Mouse (Mus musculus): Measurements from ENCODE around the gene Vmn1r179. TPM values are rescaled to one million over a fixed set of nuclear protein-coding genes. Genes with fewer than 3 reads are reported as not detected.
"Not testable (repeated sequence)": the region's sequence is repeated elsewhere in the genome, so short reads cannot be mapped to it uniquely, and the experiment has no call there.

Vmn1r179 gene
- not detected in 2 replicates for polyA plus RNA-seq (2012; ENCODE audit: insufficient read depth, insufficient read length, missing spikeins)

- Histone ChIP-seq H3K4me3 (ENCODE audit: insufficient read depth, low read depth, low read length) (no peak within 1 kb of the TSS), H3K27ac (replicated peaks; ENCODE audit: low read depth, low read length) (no peak within 1 kb of the TSS)
Measured at GRCm38 (mm10) chr7:23926678-23927077, at the start of gene Vmn1r179. TSS of gene Vmn1r179 (plus strand) at chr7:23926978.

DNA sequence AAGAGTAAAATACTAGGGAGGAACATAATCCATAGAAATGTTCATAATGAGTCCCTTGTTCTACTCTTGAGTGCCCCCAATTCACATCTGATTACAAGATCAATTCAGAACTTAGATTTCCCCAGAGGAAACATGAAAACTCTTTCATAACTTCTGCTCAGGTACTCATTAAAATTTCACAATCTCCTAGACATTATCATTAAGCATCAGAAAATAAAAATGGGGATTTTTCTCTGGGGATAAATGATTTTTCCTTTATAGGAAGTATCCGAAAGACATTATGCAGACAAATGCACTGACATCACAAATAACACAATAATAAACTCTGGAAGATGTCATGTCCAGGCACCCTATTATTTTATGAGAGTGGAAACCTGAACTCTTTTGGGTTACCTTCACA lies 35.1 kb upstream of the Vmn1r179 start, which contains the start of gene Vmn1r178:
TSS of gene Vmn1r178 (plus strand) at position 301 of the 400 bp plus-strand sequence.
- no peak within 1 kb of the TSS for H3K27ac ChIP-seq (replicated peaks; ENCODE audit: low read depth, low read length)
- no peaks in the 10 kb centered on the region for H3K4me1 ChIP-seq (ENCODE audit: control insufficient read depth, insufficient read depth, insufficient read length, low read length)
- no peak within 1 kb of the TSS for H3K4me3 ChIP-seq (ENCODE audit: insufficient read depth, low read depth, low read length)

More at GRCm38 (mm10) chr7:23926678-23927077, at the start of gene Vmn1r179:
- no peaks in the 10 kb centered on the region for H3K4me1 ChIP-seq (ENCODE audit: control insufficient read depth, insufficient read depth, insufficient read length, low read length)

- no peak within 1 kb of the TSS for H3K4me3 ChIP-seq (ENCODE audit: insufficient read depth, low read depth, low read length)
- H3K27ac ChIP-seq (replicated peaks; ENCODE audit: low read depth, low read length), result no peak within 1 kb of the TSS
- no peaks in the 10 kb centered on the region for H3K4me1 ChIP-seq (ENCODE audit: control insufficient read depth, insufficient read depth, insufficient read length, low read length)
Measured at GRCm38 (mm10) chr7:23950332-23950731, 23.6 kb downstream of the Vmn1r179 start, which contains the start of gene Vmn1r180. TSS of gene Vmn1r180 (plus strand) at chr7:23950632.

DNA sequence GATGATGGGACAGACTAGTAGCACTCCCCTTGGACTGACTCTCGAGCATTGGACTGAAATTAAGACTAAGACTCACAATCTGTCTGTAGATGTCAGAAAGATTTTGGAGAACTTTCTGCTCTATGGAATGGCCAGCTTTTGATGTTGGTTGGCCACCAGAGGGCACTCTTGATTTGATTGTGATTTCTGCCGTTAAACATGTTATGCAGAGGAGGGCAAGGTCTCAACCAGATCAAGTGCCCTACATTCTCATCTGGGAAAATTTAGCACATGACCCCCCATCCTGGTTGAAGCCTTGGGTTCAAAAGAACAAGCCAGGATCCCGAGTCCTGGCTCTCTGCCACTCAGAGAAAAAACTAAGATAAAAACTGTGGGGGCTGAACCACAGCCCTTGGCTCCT lies 41.3 kb downstream of the Vmn1r179 start:
- not testable (repeated sequence) for H3K4me1 ChIP-seq (ENCODE audit: control insufficient read depth, insufficient read depth, insufficient read length, low read length); H3K27ac ChIP-seq (replicated peaks; ENCODE audit: low read depth, low read length); H3K4me3 ChIP-seq (ENCODE audit: insufficient read depth, low read depth, low read length)

DNA sequence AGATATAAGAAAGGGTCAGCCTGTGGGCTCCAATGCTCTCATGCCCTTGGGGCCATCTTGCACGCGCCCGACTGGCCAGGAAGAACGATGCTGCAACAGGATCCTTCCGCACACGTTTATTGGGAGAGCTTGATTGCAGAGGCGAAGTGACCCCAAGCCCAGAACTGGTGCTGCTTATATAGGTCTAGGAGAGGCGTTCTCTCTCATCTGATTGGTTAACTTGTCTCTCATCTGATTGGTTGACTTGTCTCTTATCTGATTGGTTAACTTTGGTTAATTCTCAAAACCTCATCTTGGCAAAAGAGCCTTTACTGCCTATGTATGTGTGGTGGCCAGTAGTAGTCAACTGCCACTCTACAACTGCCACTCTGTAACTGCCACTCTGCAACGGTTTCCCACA lies 47.5 kb downstream of the Vmn1r179 start, which contains the start of gene Vmn1r181:
TSS of gene Vmn1r181 (plus strand) at position 301 of the 400 bp plus-strand sequence.
- not testable (repeated sequence) for H3K4me1 ChIP-seq (ENCODE audit: control insufficient read depth, insufficient read depth, insufficient read length, low read length); H3K4me3 ChIP-seq (ENCODE audit: insufficient read depth, low read depth, low read length); H3K27ac ChIP-seq (replicated peaks; ENCODE audit: low read depth, low read length)

Other genes with a start within 250 kb of the Vmn1r179 start
- gene Vmn1r173, start 226.3 kb upstream of the Vmn1r179 start, polyA plus RNA-seq (2012; ENCODE audit: insufficient read depth, insufficient read length, missing spikeins), result not detected in 2 replicates
- not detected in 2 replicates for gene Vmn1r174, start 174.7 kb upstream of the Vmn1r179 start, polyA plus RNA-seq (2012; ENCODE audit: insufficient read depth, insufficient read length, missing spikeins)
- not detected in 2 replicates for gene Vmn1r175, start 116.3 kb upstream of the Vmn1r179 start, polyA plus RNA-seq (2012; ENCODE audit: insufficient read depth, insufficient read length, missing spikeins)
- gene Vmn1r176, start 89.6 kb upstream of the Vmn1r179 start, polyA plus RNA-seq (2012; ENCODE audit: insufficient read depth, insufficient read length, missing spikeins), result not detected in 2 replicates
- gene Vmn1r177, start 60.5 kb upstream of the Vmn1r179 start, polyA plus RNA-seq (2012; ENCODE audit: insufficient read depth, insufficient read length, missing spikeins), result not detected in 2 replicates
- gene Vmn1r178, start 35.0 kb upstream of the Vmn1r179 start, polyA plus RNA-seq (2012; ENCODE audit: insufficient read depth, insufficient read length, missing spikeins), result not detected in 2 replicates
- gene Vmn1r180, start 23.7 kb downstream of the Vmn1r179 start, polyA plus RNA-seq (2012; ENCODE audit: insufficient read depth, insufficient read length, missing spikeins), result not detected in 2 replicates
- not detected in 2 replicates for gene Vmn1r181, start 47.6 kb downstream of the Vmn1r179 start, polyA plus RNA-seq (2012; ENCODE audit: insufficient read depth, insufficient read length, missing spikeins)
- not detected in 2 replicates for gene V1rd19, start 74.7 kb downstream of the Vmn1r179 start, polyA plus RNA-seq (2012; ENCODE audit: insufficient read depth, insufficient read length, missing spikeins)
- not detected in 2 replicates for gene Vmn1r183, start 126.3 kb downstream of the Vmn1r179 start, polyA plus RNA-seq (2012; ENCODE audit: insufficient read depth, insufficient read length, missing spikeins)
- 11.1 and 11.7 TPM in 2 replicates for gene Zfp180, start 154.9 kb downstream of the Vmn1r179 start, polyA plus RNA-seq (2012; ENCODE audit: insufficient read depth, insufficient read length, missing spikeins)
- 1.4 and 1.5 TPM in 2 replicates for gene Zfp112, start 185.3 kb downstream of the Vmn1r179 start, polyA plus RNA-seq (2012; ENCODE audit: insufficient read depth, insufficient read length, missing spikeins)
- gene Zfp235, start 207.2 kb downstream of the Vmn1r179 start, polyA plus RNA-seq (2012; ENCODE audit: insufficient read depth, insufficient read length, missing spikeins), result 2.4 and 4.4 TPM in 2 replicates
- not detected in 2 replicates for gene Zfp114, start 248.1 kb downstream of the Vmn1r179 start, polyA plus RNA-seq (2012; ENCODE audit: insufficient read depth, insufficient read length, missing spikeins)